Mouse (Mus musculus): ENCODE measurements around the gene Lrrfip1. TPM values are rescaled to one million over a fixed set of nuclear protein-coding genes. Genes with fewer than 3 reads are reported as not detected.
A peak's percentile ranks its signal among the peaks of the same experiment; 100 is the strongest.

Gene Lrrfip1
- polyA plus RNA-seq, 1 experiment from 2014 or later: 85.4 TPM

GRCm38 (mm10) chr1:90968649-90969048 is 29.9 kb upstream of the Lrrfip1 start:
- H3K27me3 ChIP-seq (ENCODE audit: control insufficient read depth, insufficient read depth, low read length): no peaks in the 10 kb centered on the region
- ATAC-seq (ENCODE audit: insufficient read depth, low FRiP score): no peak
- H3K27ac ChIP-seq (ENCODE audit: low read length): 0 out of 2 replicates have a peak overlapping the region, but pooled peaks have one; percentile 11
- H3K36me3 ChIP-seq (ENCODE audit: control insufficient read depth, insufficient read depth, low read length): no peaks in the 10 kb centered on the region
- peak overlapping the region; percentile 44 for H3K4me2 ChIP-seq (ENCODE audit: low read depth, low read length)
- no peaks in the 10 kb centered on the region for H3K9me3 ChIP-seq (replicated peaks; ENCODE audit: control insufficient read depth, low read length)
- no peak overlapping the region for H3K9ac ChIP-seq (ENCODE audit: low read length)
- peak overlapping the region; percentile 16; the same call in 1 of the 2 replicates for H3K4me3 ChIP-seq (replicated peaks; ENCODE audit: low read length)
- peaks cover 24% of the 10 kb centered on the region for H3K4me1 ChIP-seq (ENCODE audit: control insufficient read depth, insufficient read depth, low read length)
- WGBS: 66% methylated on average over 4 of the region's 4 CpGs

GRCm38 (mm10) chr1:90969347-90969784 is 29.2 kb upstream of the Lrrfip1 start, which contains the start of gene Rab17:
Gene Rab17 (minus strand): TSS chr1:90969661.
- WGBS: 15% methylated on average over 9 of the region's 9 CpGs
- Histone ChIP-seq H3K4me2 (ENCODE audit: low read depth, low read length) (peak within 1 kb of the TSS; percentile 44), H3K4me3 (replicated peaks; ENCODE audit: low read length) (peak within 1 kb of the TSS; percentile 36), H3K36me3 (ENCODE audit: control insufficient read depth, insufficient read depth, low read length) (no peaks in the 10 kb centered on the region), H3K4me1 (ENCODE audit: control insufficient read depth, insufficient read depth, low read length) (peaks cover 24% of the 10 kb centered on the region), H3K27ac (ENCODE audit: low read length) (peak within 1 kb of the TSS; percentile 80), H3K9me3 (replicated peaks; ENCODE audit: control insufficient read depth, low read length) (no peaks in the 10 kb centered on the region), H3K27me3 (ENCODE audit: control insufficient read depth, insufficient read depth, low read length) (no peaks in the 10 kb centered on the region), H3K9ac (ENCODE audit: low read length) (peak within 1 kb of the TSS; percentile 68)
- ATAC-seq (ENCODE audit: insufficient read depth, low FRiP score): peak; percentile 62

- peak overlapping the region; percentile 44 for H3K4me2 ChIP-seq (ENCODE audit: low read depth, low read length)
- no peak overlapping the region for H3K9ac ChIP-seq (ENCODE audit: low read length)
- H3K27me3 ChIP-seq (ENCODE audit: control insufficient read depth, insufficient read depth, low read length): no peaks in the 10 kb centered on the region
- H3K4me1 ChIP-seq (ENCODE audit: control insufficient read depth, insufficient read depth, low read length): peaks cover 25% of the 10 kb centered on the region
- peak overlapping the region; percentile 80 for H3K27ac ChIP-seq (ENCODE audit: low read length)
- H3K36me3 ChIP-seq (ENCODE audit: control insufficient read depth, insufficient read depth, low read length): no peaks in the 10 kb centered on the region
- ATAC-seq (ENCODE audit: insufficient read depth, low FRiP score): no peak
- H3K9me3 ChIP-seq (replicated peaks; ENCODE audit: control insufficient read depth, low read length): no peaks in the 10 kb centered on the region
- 58% methylated on average over 10 of the region's 10 CpGs for WGBS
- no peak overlapping the region for H3K4me3 ChIP-seq (replicated peaks; ENCODE audit: low read length)
These were observed 28.6 kb upstream of the Lrrfip1 start for GRCm38 (mm10) chr1:90969881-90970390.

GRCm38 (mm10) chr1:90972911-90973573 is 25.5 kb upstream of the Lrrfip1 start:
- H3K4me1 ChIP-seq (ENCODE audit: control insufficient read depth, insufficient read depth, low read length): peaks cover 16% of the 10 kb centered on the region
- no peaks in the 10 kb centered on the region for H3K9me3 ChIP-seq (replicated peaks; ENCODE audit: control insufficient read depth, low read length)
- WGBS: 23% methylated on average over 9 of the region's 9 CpGs
- H3K4me2 ChIP-seq (ENCODE audit: low read depth, low read length): no peak overlapping the region
- peak; percentile 68 for ATAC-seq (ENCODE audit: insufficient read depth, low FRiP score)
- H3K36me3 ChIP-seq (ENCODE audit: control insufficient read depth, insufficient read depth, low read length): no peaks in the 10 kb centered on the region
- no peaks in the 10 kb centered on the region for H3K27me3 ChIP-seq (ENCODE audit: control insufficient read depth, insufficient read depth, low read length)
- no peak overlapping the region for H3K4me3 ChIP-seq (replicated peaks; ENCODE audit: low read length)
- H3K27ac ChIP-seq (ENCODE audit: low read length): no peak overlapping the region
- H3K9ac ChIP-seq (ENCODE audit: low read length): peak overlapping the region; percentile 55

- WGBS: 83% methylated on average over 2 of the region's 2 CpGs
- peak overlapping the region; percentile 55 for H3K9ac ChIP-seq (ENCODE audit: low read length)
- H3K4me1 ChIP-seq (ENCODE audit: control insufficient read depth, insufficient read depth, low read length): peaks cover 16% of the 10 kb centered on the region
- 0 out of 2 replicates have a peak overlapping the region, but pooled peaks have one; percentile 39 for H3K27ac ChIP-seq (ENCODE audit: low read length)
- ATAC-seq (ENCODE audit: insufficient read depth, low FRiP score): no peak; the same call in 1 of the 2 replicates
- no peaks in the 10 kb centered on the region for H3K9me3 ChIP-seq (replicated peaks; ENCODE audit: control insufficient read depth, low read length)
- no peaks in the 10 kb centered on the region for H3K36me3 ChIP-seq (ENCODE audit: control insufficient read depth, insufficient read depth, low read length)
- H3K27me3 ChIP-seq (ENCODE audit: control insufficient read depth, insufficient read depth, low read length): no peaks in the 10 kb centered on the region
- H3K4me2 ChIP-seq (ENCODE audit: low read depth, low read length): no peak overlapping the region
- H3K4me3 ChIP-seq (replicated peaks; ENCODE audit: low read length): no peak overlapping the region
These were observed 25.0 kb upstream of the Lrrfip1 start for GRCm38 (mm10) chr1:90973574-90973911.

- 47% methylated on average over 12 of the region's 12 CpGs for WGBS
- Histone ChIP-seq H3K4me3 (replicated peaks; ENCODE audit: low read length) (no peak overlapping the region), H3K9ac (ENCODE audit: low read length) (no peak overlapping the region), H3K27ac (ENCODE audit: low read length) (no peak overlapping the region), H3K4me2 (ENCODE audit: low read depth, low read length) (no peak overlapping the region), H3K9me3 (replicated peaks; ENCODE audit: control insufficient read depth, low read length) (no peaks in the 10 kb centered on the region), H3K36me3 (ENCODE audit: control insufficient read depth, insufficient read depth, low read length) (no peaks in the 10 kb centered on the region), H3K4me1 (ENCODE audit: control insufficient read depth, insufficient read depth, low read length) (peaks cover 14% of the 10 kb centered on the region), H3K27me3 (ENCODE audit: control insufficient read depth, insufficient read depth, low read length) (no peaks in the 10 kb centered on the region)
- peak; percentile 27; the same call in 1 of the 2 replicates for ATAC-seq (ENCODE audit: insufficient read depth, low FRiP score)
These were observed 23.5 kb upstream of the Lrrfip1 start for GRCm38 (mm10) chr1:90974906-90975649.

GRCm38 (mm10) chr1:90975960-90976359 is 22.6 kb upstream of the Lrrfip1 start:
- ATAC-seq (ENCODE audit: insufficient read depth, low FRiP score): no peak
- 89% methylated on average over 4 of the region's 4 CpGs for WGBS
- H3K27ac ChIP-seq (ENCODE audit: low read length): no peak overlapping the region

GRCm38 (mm10) chr1:90980638-90981330 is 17.8 kb upstream of the Lrrfip1 start:
- Histone ChIP-seq H3K9me3 (replicated peaks; ENCODE audit: control insufficient read depth, low read length) (no peaks in the 10 kb centered on the region), H3K4me3 (replicated peaks; ENCODE audit: low read length) (no peak overlapping the region), H3K4me1 (ENCODE audit: control insufficient read depth, insufficient read depth, low read length) (peaks cover 4% of the 10 kb centered on the region), H3K27ac (ENCODE audit: low read length) (peak overlapping the region; percentile 78), H3K27me3 (ENCODE audit: control insufficient read depth, insufficient read depth, low read length) (no peaks in the 10 kb centered on the region), H3K9ac (ENCODE audit: low read length) (no peak overlapping the region), H3K36me3 (ENCODE audit: control insufficient read depth, insufficient read depth, low read length) (no peaks in the 10 kb centered on the region), H3K4me2 (ENCODE audit: low read depth, low read length) (no peak overlapping the region)
- WGBS: 54% methylated on average over 10 of the region's 10 CpGs
- ATAC-seq (ENCODE audit: insufficient read depth, low FRiP score): peak; percentile 74; the same call in 1 of the 2 replicates

More at GRCm38 (mm10) chr1:90975960-90976359, 22.6 kb upstream of the Lrrfip1 start:
- Histone ChIP-seq H3K36me3 (ENCODE audit: control insufficient read depth, insufficient read depth, low read length) (no peaks in the 10 kb centered on the region), H3K4me1 (ENCODE audit: control insufficient read depth, insufficient read depth, low read length) (peaks cover 18% of the 10 kb centered on the region), H3K4me3 (replicated peaks; ENCODE audit: low read length) (no peak overlapping the region), H3K9ac (ENCODE audit: low read length) (no peak overlapping the region), H3K9me3 (replicated peaks; ENCODE audit: control insufficient read depth, low read length) (no peaks in the 10 kb centered on the region), H3K27me3 (ENCODE audit: control insufficient read depth, insufficient read depth, low read length) (no peaks in the 10 kb centered on the region), H3K4me2 (ENCODE audit: low read depth, low read length) (no peak overlapping the region)

All from stomach, embryonic 16.5 days (tissue).